Mouse (Mus musculus) olfactory bulb, adult 2 months (tissue): ENCODE results near the gene Pias4.

Source experiments
- CTCF ChIP-seq: fragments of 200-500 bp; IDR thresholded peaks from 2 replicates; pipeline ENCODE4 v1.5.1; 2012; ENCODE audit warnings: low read depth, mild to moderate bottlenecking, low read length, moderate library complexity; ENCODE audit not compliant: insufficient read depth
- POLR2A ChIP-seq: fragments of 200-500 bp; IDR thresholded peaks from 2 replicates; pipeline ENCODE4 v1.6.1; 2012; ENCODE audit warnings: mild to moderate bottlenecking, low read depth, low read length, moderate library complexity; ENCODE audit not compliant: insufficient read depth

DNA sequence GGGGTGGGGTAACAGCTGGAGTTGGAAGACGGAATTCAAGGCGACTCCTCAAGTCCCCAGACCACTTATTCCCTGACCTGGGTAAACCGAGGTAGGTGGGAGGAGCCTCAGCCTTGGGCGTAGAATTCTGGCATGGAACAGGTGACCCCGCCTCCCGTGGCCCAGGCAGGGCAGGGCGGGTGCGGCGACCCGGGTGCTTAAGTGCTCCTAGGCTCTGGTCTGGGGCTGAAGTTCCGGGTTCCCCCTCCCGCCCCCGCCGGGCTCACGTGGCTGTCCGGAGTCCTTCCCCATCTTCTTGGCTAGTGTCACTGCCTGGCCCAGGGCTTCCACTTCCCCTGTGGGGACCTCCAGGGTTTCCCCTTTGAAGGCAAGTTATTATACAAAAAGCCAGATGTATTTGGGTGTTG, 33.5 kb downstream of the Pias4 start:
- no peak for TF ChIP-seq CTCF
- TF ChIP-seq POLR2A, result no peak
